In genomic region chr10:96580246-96580645, GRCm38 (mm10) we compare ENCODE assay signal across 33 mouse cellular contexts. TPM values are rescaled to one million over a fixed set of nuclear protein-coding genes. Genes with fewer than 3 reads are reported as not detected.
A peak's percentile ranks its signal among the peaks of the same experiment; 100 is the strongest.
DNase-seq lines count a peak whose midpoint lies in the region; ATAC-seq and TF ChIP-seq lines count a peak whose summit lies in the region.
"Had no signal": no experiment of that assay in that cellular context is flagged by ENCODE, and none has a peak within 500 bp of the region (broad histone marks: within the 10 kb centered on the region; RNA-seq: fewer than 3 reads in every experiment).

No protein-coding gene starts in this region.

- H3K4me3 ChIP-seq in embryonic facial prominence, embryonic 13.5 days = no peak overlapping the region
- H3K4me3 ChIP-seq in embryonic facial prominence, embryonic 10.5 days = no peak overlapping the region
- H3K4me3 ChIP-seq in intestine, embryonic 14.5 days (ENCODE audit: low read depth, low read length) = no peak overlapping the region
- no peak overlapping the region for H3K4me3 ChIP-seq in intestine, embryonic 15.5 days (replicated peaks)
- no peak overlapping the region for H3K4me3 ChIP-seq in midbrain, postnatal 0 days (ENCODE audit: low read depth, low read length)
- H3K4me3 ChIP-seq in midbrain, embryonic 13.5 days (replicated peaks) = no peak overlapping the region
- H3K4me3 ChIP-seq: heart, embryonic 10.5 days; heart, embryonic 15.5 days; hindbrain, embryonic 15.5 days; limb, embryonic 10.5 days; limb, embryonic 15.5 days; liver, embryonic 13.5 days; megakaryocyte, embryonic 14.5 days; neural tube, embryonic 13.5 days had no signal

- peaks cover 26% of the 10 kb centered on the region for H3K4me1 ChIP-seq in embryonic facial prominence, embryonic 13.5 days
- H3K4me1 ChIP-seq in embryonic facial prominence, embryonic 10.5 days = peaks cover 12% of the 10 kb centered on the region; the same call in 1 of the 2 replicates
- H3K4me1 ChIP-seq in intestine, embryonic 14.5 days (replicated peaks; ENCODE audit: control insufficient read depth, insufficient read depth, low read length) = peaks cover 5% of the 10 kb centered on the region; the same call in 1 of the 2 replicates
- no peaks in the 10 kb centered on the region; the same call in 1 of the 2 replicates for H3K4me1 ChIP-seq in intestine, embryonic 15.5 days (replicated peaks)
- no peaks in the 10 kb centered on the region for H3K4me1 ChIP-seq in midbrain, postnatal 0 days (ENCODE audit: insufficient read depth, low read length)
- peaks cover 10% of the 10 kb centered on the region for H3K4me1 ChIP-seq in midbrain, embryonic 13.5 days (replicated peaks)
- H3K4me1 ChIP-seq: heart, embryonic 10.5 days; heart, embryonic 15.5 days; limb, embryonic 15.5 days; liver, embryonic 13.5 days; megakaryocyte, embryonic 14.5 days; neural tube, embryonic 13.5 days had no signal

- no peak for DNase-seq in embryonic facial prominence, embryonic 10.5 days (ENCODE audit: low spot score)
- DNase-seq in intestine, embryonic 14.5 days (ENCODE audit: low spot score) = no peak
- DNase-seq in midbrain, postnatal 0 days (ENCODE audit: low spot score) = peak; percentile 20
- no peak for DNase-seq in c-Kit-positive CD71-positive TER-119-positive erythroid progenitor cells, embryonic 14.5 days (ENCODE audit: low spot score)
- DNase-seq: adrenal gland, postnatal 10 days; B cell, adult 2 months; cerebellum, adult 11-12 months; cerebellum, postnatal 36 days; gastrocnemius, postnatal 25 days; heart, adult 11 months; kidney, postnatal 14 days; liver, embryonic 13.5 days; lung, adult 18-20 months; lung, postnatal 4 days; right cerebral cortex, postnatal 4 days; thymus, adult 18-20 months; thymus, postnatal 25 days had no signal

- no peaks in the 10 kb centered on the region for H3K36me3 ChIP-seq in embryonic facial prominence, embryonic 13.5 days
- H3K36me3 ChIP-seq in embryonic facial prominence, embryonic 10.5 days (replicated peaks) = no peaks in the 10 kb centered on the region
- no peaks in the 10 kb centered on the region for H3K36me3 ChIP-seq in intestine, embryonic 14.5 days (ENCODE audit: control insufficient read depth, insufficient read depth, low read length)
- H3K36me3 ChIP-seq in intestine, embryonic 15.5 days = no peaks in the 10 kb centered on the region
- H3K36me3 ChIP-seq in midbrain, postnatal 0 days (ENCODE audit: insufficient read depth, low read length) = no peaks in the 10 kb centered on the region
- no peaks in the 10 kb centered on the region for H3K36me3 ChIP-seq in midbrain, embryonic 13.5 days
- H3K36me3 ChIP-seq: G1E; heart, embryonic 10.5 days; heart, embryonic 15.5 days; hindbrain, embryonic 15.5 days; limb, embryonic 10.5 days; limb, embryonic 15.5 days; liver, embryonic 13.5 days; neural tube, embryonic 13.5 days had no signal

- H3K9me3 ChIP-seq in embryonic facial prominence, embryonic 13.5 days = no peaks in the 10 kb centered on the region
- no peaks in the 10 kb centered on the region for H3K9me3 ChIP-seq in embryonic facial prominence, embryonic 10.5 days
- H3K9me3 ChIP-seq in intestine, embryonic 14.5 days (ENCODE audit: control insufficient read depth, low read length) = no peaks in the 10 kb centered on the region
- H3K9me3 ChIP-seq in intestine, embryonic 15.5 days = no peaks in the 10 kb centered on the region
- no peaks in the 10 kb centered on the region for H3K9me3 ChIP-seq in midbrain, postnatal 0 days (ENCODE audit: low read length)
- no peaks in the 10 kb centered on the region for H3K9me3 ChIP-seq in midbrain, embryonic 13.5 days
- H3K9me3 ChIP-seq: heart, embryonic 10.5 days; heart, embryonic 15.5 days; hindbrain, embryonic 15.5 days; limb, embryonic 10.5 days; limb, embryonic 15.5 days; liver, embryonic 13.5 days; megakaryocyte, embryonic 14.5 days; neural tube, embryonic 13.5 days had no signal

- no peak for ATAC-seq in embryonic facial prominence, embryonic 13.5 days (ENCODE audit: insufficient number of reproducible peaks, insufficient read depth, low FRiP score, low TSS enrichment, low read depth)
- ATAC-seq in intestine, embryonic 14.5 days (replicated peaks; ENCODE audit: low FRiP score, low TSS enrichment, low read depth) = no peak
- no peak; the same call in 1 of the 2 replicates for ATAC-seq in intestine, embryonic 15.5 days
- no peak for ATAC-seq in midbrain, postnatal 0 days (ENCODE audit: low FRiP score)
- ATAC-seq in midbrain, embryonic 13.5 days = no peak
- ATAC-seq: forebrain, embryonic 14.5 days; intestine, postnatal 0 days; lung, postnatal 0 days; Patski had no signal

- 0 out of 2 replicates have a peak overlapping the region, but pooled peaks have one; percentile 16 for H3K27ac ChIP-seq in embryonic facial prominence, embryonic 13.5 days
- no peak overlapping the region for H3K27ac ChIP-seq in embryonic facial prominence, embryonic 10.5 days (replicated peaks)
- H3K27ac ChIP-seq in intestine, embryonic 14.5 days (ENCODE audit: low read depth) = peak overlapping the region; percentile 16; the same call in 1 of the 2 replicates
- no peak overlapping the region for H3K27ac ChIP-seq in intestine, embryonic 15.5 days
- no peak overlapping the region for H3K27ac ChIP-seq in midbrain, postnatal 0 days (ENCODE audit: low read depth, low read length)
- H3K27ac ChIP-seq in midbrain, embryonic 13.5 days = no peak overlapping the region
- H3K27ac ChIP-seq: heart, embryonic 10.5 days; heart, embryonic 15.5 days; hindbrain, embryonic 15.5 days; limb, embryonic 10.5 days; limb, embryonic 15.5 days; liver, embryonic 13.5 days; stomach, postnatal 0 days had no signal

- no peak overlapping the region for H3K9ac ChIP-seq in embryonic facial prominence, embryonic 13.5 days
- H3K9ac ChIP-seq in intestine, embryonic 14.5 days (ENCODE audit: low read length) = no peak overlapping the region
- no peak overlapping the region for H3K9ac ChIP-seq in intestine, embryonic 15.5 days
- no peak overlapping the region for H3K9ac ChIP-seq in midbrain, postnatal 0 days (replicated peaks; ENCODE audit: low read length, poor library complexity, severe bottlenecking)
- no peak overlapping the region for H3K9ac ChIP-seq in midbrain, embryonic 13.5 days (replicated peaks)
- H3K9ac ChIP-seq: heart, embryonic 15.5 days; hindbrain, embryonic 15.5 days; limb, embryonic 15.5 days; liver, embryonic 13.5 days; neural tube, embryonic 13.5 days had no signal

- 72% methylated on average over 7 of the region's 7 CpGs for WGBS in embryonic facial prominence, embryonic 13.5 days
- 82% methylated on average over 7 of the region's 7 CpGs for WGBS in embryonic facial prominence, embryonic 10.5 days
- WGBS in intestine, embryonic 14.5 days = 49% methylated on average over 7 of the region's 7 CpGs
- 58% methylated on average over 7 of the region's 7 CpGs for WGBS in intestine, embryonic 15.5 days
- WGBS in midbrain, postnatal 0 days = 69% methylated on average over 7 of the region's 7 CpGs
- WGBS in midbrain, embryonic 13.5 days = 73% methylated on average over 7 of the region's 7 CpGs

- TF ChIP-seq CTCF in midbrain, postnatal 0 days (IDR thresholded peaks at IDR 0.05) = no peak

- no peaks in the 10 kb centered on the region for H3K27me3 ChIP-seq in embryonic facial prominence, embryonic 13.5 days
- H3K27me3 ChIP-seq in embryonic facial prominence, embryonic 10.5 days (replicated peaks; ENCODE audit: low read depth, poor library complexity, severe bottlenecking) = no peaks in the 10 kb centered on the region
- H3K27me3 ChIP-seq in intestine, embryonic 14.5 days (replicated peaks; ENCODE audit: control insufficient read depth, insufficient read depth, low read length) = no peaks in the 10 kb centered on the region
- H3K27me3 ChIP-seq in intestine, embryonic 15.5 days (replicated peaks) = no peaks in the 10 kb centered on the region
- no peaks in the 10 kb centered on the region for H3K27me3 ChIP-seq in midbrain, postnatal 0 days (ENCODE audit: insufficient read depth, low read length)
- H3K27me3 ChIP-seq in midbrain, embryonic 13.5 days = no peaks in the 10 kb centered on the region
- H3K27me3 ChIP-seq: heart, embryonic 15.5 days; hindbrain, embryonic 15.5 days; limb, embryonic 15.5 days; liver, embryonic 13.5 days; megakaryocyte, embryonic 14.5 days; neural tube, embryonic 13.5 days; Patski had no signal

- H3K4me2 ChIP-seq in embryonic facial prominence, embryonic 13.5 days = no peak overlapping the region
- no peak overlapping the region for H3K4me2 ChIP-seq in intestine, embryonic 14.5 days (ENCODE audit: low read length)
- no peak overlapping the region for H3K4me2 ChIP-seq in intestine, embryonic 15.5 days (replicated peaks)
- H3K4me2 ChIP-seq in midbrain, postnatal 0 days (ENCODE audit: low read depth, low read length, poor library complexity, severe bottlenecking) = no peak overlapping the region
- H3K4me2 ChIP-seq in midbrain, embryonic 13.5 days (replicated peaks) = no peak overlapping the region
- H3K4me2 ChIP-seq: heart, embryonic 15.5 days; hindbrain, embryonic 15.5 days; limb, embryonic 15.5 days; liver, embryonic 13.5 days; neural tube, embryonic 13.5 days had no signal

RNA-seq across cellular contexts. Expression of gene Btg1, which starts 36.6 kb away (rescaled TPM):
- polyA plus RNA-seq in embryonic facial prominence, embryonic 13.5 days (2015; fragmentation: Nextera tagmentation; extraction: Ambion mirVana) = 83.5 and 84.5 TPM in 2 replicates
- 23.2 and 29.7 TPM in 2 replicates for polyA plus RNA-seq in embryonic facial prominence, embryonic 10.5 days (2016; fragmentation: Nextera tagmentation; extraction: Ambion mirVana)
- 77.8 and 82.6 TPM in 2 replicates for polyA plus RNA-seq in intestine, embryonic 14.5 days (2014; fragmentation: Nextera tagmentation; extraction: Ambion mirVana)
- polyA plus RNA-seq in intestine, embryonic 15.5 days (2015; fragmentation: Nextera tagmentation; extraction: Ambion mirVana) = 43.9 and 47.9 TPM in 2 replicates
- 15.2 and 21.3 TPM in 2 replicates for total RNA-seq in midbrain, postnatal 0 days (2014; rRNA removed)
- 20.7 and 21.3 TPM in 2 replicates for polyA plus RNA-seq in midbrain, postnatal 0 days (2015; fragmentation: Nextera tagmentation; extraction: Ambion mirVana)
- 52.9 and 58.2 TPM in 2 replicates for polyA plus RNA-seq in midbrain, embryonic 13.5 days (2015; fragmentation: Nextera tagmentation; extraction: Ambion mirVana)

Comparison
In these comparisons a context has a peak if more than half of its experiments do, and no peak if none do; other contexts are left out.
1. H3K27ac ChIP-seq: peak in embryonic facial prominence, embryonic 13.5 days (single experiment) and intestine, embryonic 14.5 days (single experiment); none in embryonic facial prominence, embryonic 10.5 days (single experiment), intestine, embryonic 15.5 days (single experiment), midbrain, postnatal 0 days (single experiment) and midbrain, embryonic 13.5 days (single experiment).